Mouse (Mus musculus) embryonic fibroblast, embryonic 13.5 days (primary cell): ENCODE measurements around the gene Cbx3.

Experiments used
- CTCF ChIP-seq: IDR thresholded peaks from 2 replicates; pipeline ENCODE4 v1.5.1; 2011; ENCODE audit warnings: mild to moderate bottlenecking, control low read depth, low read length, moderate library complexity, borderline replicate concordance; ENCODE audit not compliant: insufficient read depth
- POLR2A ChIP-seq: IDR thresholded peaks from 2 replicates; pipeline ENCODE4 v1.6.1; 2011; ENCODE audit warnings: low read depth, mild to moderate bottlenecking, control low read depth, low read length, moderate library complexity

GRCm38 (mm10) chr6:51525001-51525400 is 54.8 kb downstream of the Cbx3 start:
- TF ChIP-seq POLR2A (no peak), CTCF (no peak)
